Mouse (Mus musculus): ENCODE data around the gene Hist1h3c. TPM values are rescaled to one million over a fixed set of nuclear protein-coding genes. Genes with fewer than 3 reads are reported as not detected.

The Hist1h3c gene
- polyA plus RNA-seq, 1 experiment from 2014 or later: 9.6 TPM

- Histone ChIP-seq H3K36me3 (no peaks in the 10 kb centered on the region), H3K27me3 (ENCODE audit: low read depth, poor library complexity, severe bottlenecking) (no peaks in the 10 kb centered on the region), H3K27ac (peak overlapping the region; percentile 96), H3K4me1 (peaks cover 19% of the 10 kb centered on the region), H3K4me3 (peak overlapping the region; percentile 64), H3K9me3 (replicated peaks) (no peaks in the 10 kb centered on the region)
- WGBS: 65% methylated on average over 5 of the region's 5 CpGs
- DNase-seq (ENCODE audit: low spot score): no peak
These were observed 4.5 kb downstream of the Hist1h3c start for GRCm38 (mm10) chr13:23740910-23741309.

GRCm38 (mm10) chr13:23740256-23740840, 5.1 kb downstream of the Hist1h3c start:
- Histone ChIP-seq H3K36me3 (no peaks in the 10 kb centered on the region), H3K4me3 (peak overlapping the region; percentile 64), H3K27ac (peak overlapping the region; percentile 96), H3K9me3 (replicated peaks) (no peaks in the 10 kb centered on the region), H3K27me3 (ENCODE audit: low read depth, poor library complexity, severe bottlenecking) (no peaks in the 10 kb centered on the region), H3K4me1 (peaks cover 19% of the 10 kb centered on the region)
- no peak for DNase-seq (ENCODE audit: low spot score)
- 30% methylated on average over 13 of the region's 13 CpGs for WGBS

GRCm38 (mm10) chr13:23739922-23740252, 5.5 kb downstream of the Hist1h3c start:
- Histone ChIP-seq H3K4me1 (peaks cover 19% of the 10 kb centered on the region), H3K36me3 (no peaks in the 10 kb centered on the region), H3K27me3 (ENCODE audit: low read depth, poor library complexity, severe bottlenecking) (no peaks in the 10 kb centered on the region), H3K27ac (peak overlapping the region; percentile 96), H3K4me3 (peak overlapping the region; percentile 64), H3K9me3 (replicated peaks) (no peaks in the 10 kb centered on the region)
- 1% methylated on average over 14 of the region's 14 CpGs for WGBS
- no peak for DNase-seq (ENCODE audit: low spot score)

GRCm38 (mm10) chr13:23739069-23739921, 6.1 kb downstream of the Hist1h3c start:
- H3K4me1 ChIP-seq: peaks cover 16% of the 10 kb centered on the region
- WGBS: under 1% methylated on average over 39 of the region's 39 CpGs

GRCm38 (mm10) chr13:23738677-23739068, 6.7 kb downstream of the Hist1h3c start, which contains the start of gene Hist1h1c:
TSS of gene Hist1h1c (plus strand) at chr13:23738808.
- H3K4me3 ChIP-seq: peak within 1 kb of the TSS; percentile 64
- no peaks in the 10 kb centered on the region for H3K36me3 ChIP-seq
- H3K4me1 ChIP-seq: peaks cover 15% of the 10 kb centered on the region
- under 1% methylated on average over 38 of the region's 38 CpGs for WGBS
- DNase-seq (ENCODE audit: low spot score): peak; percentile 93
- H3K27ac ChIP-seq: peak within 1 kb of the TSS; percentile 96
- no peaks in the 10 kb centered on the region for H3K27me3 ChIP-seq (ENCODE audit: low read depth, poor library complexity, severe bottlenecking)
- no peaks in the 10 kb centered on the region for H3K9me3 ChIP-seq (replicated peaks)

More at GRCm38 (mm10) chr13:23739069-23739921, 6.1 kb downstream of the Hist1h3c start:
- Histone ChIP-seq H3K27ac (peak overlapping the region; percentile 96), H3K4me3 (peak overlapping the region; percentile 64), H3K9me3 (replicated peaks) (no peaks in the 10 kb centered on the region), H3K36me3 (no peaks in the 10 kb centered on the region), H3K27me3 (ENCODE audit: low read depth, poor library complexity, severe bottlenecking) (no peaks in the 10 kb centered on the region)
- peak; percentile 92 for DNase-seq (ENCODE audit: low spot score)

- 24% methylated on average over 4 of the region's 4 CpGs for WGBS
- Histone ChIP-seq H3K4me1 (peaks cover 15% of the 10 kb centered on the region), H3K4me3 (peak overlapping the region; percentile 64), H3K36me3 (no peaks in the 10 kb centered on the region), H3K27me3 (ENCODE audit: low read depth, poor library complexity, severe bottlenecking) (no peaks in the 10 kb centered on the region), H3K27ac (peak overlapping the region; percentile 96), H3K9me3 (replicated peaks) (no peaks in the 10 kb centered on the region)
- no peak for DNase-seq (ENCODE audit: low spot score)
These were observed 7.4 kb downstream of the Hist1h3c start for GRCm38 (mm10) chr13:23738041-23738440.

- DNase-seq (ENCODE audit: low spot score): no peak
- no peaks in the 10 kb centered on the region for H3K36me3 ChIP-seq
- no peak overlapping the region for H3K4me3 ChIP-seq
- H3K27me3 ChIP-seq (ENCODE audit: low read depth, poor library complexity, severe bottlenecking): no peaks in the 10 kb centered on the region
- peaks cover 15% of the 10 kb centered on the region for H3K4me1 ChIP-seq
- 87% methylated on average over 5 of the region's 5 CpGs for WGBS
- H3K9me3 ChIP-seq (replicated peaks): no peaks in the 10 kb centered on the region
- peak overlapping the region; percentile 96 for H3K27ac ChIP-seq
These were observed 8.3 kb downstream of the Hist1h3c start for GRCm38 (mm10) chr13:23737091-23737490.

- no peak for DNase-seq (ENCODE audit: low spot score)
- H3K4me1 ChIP-seq: no peaks in the 10 kb centered on the region
- H3K4me3 ChIP-seq: no peak overlapping the region
- H3K36me3 ChIP-seq: no peaks in the 10 kb centered on the region
- H3K9me3 ChIP-seq (replicated peaks): no peaks in the 10 kb centered on the region
- H3K27me3 ChIP-seq (ENCODE audit: low read depth, poor library complexity, severe bottlenecking): no peaks in the 10 kb centered on the region
- WGBS: 27% methylated on average over 8 of the region's 8 CpGs
- H3K27ac ChIP-seq: no peak overlapping the region
These were observed 13.1 kb downstream of the Hist1h3c start for GRCm38 (mm10) chr13:23732156-23732804.

GRCm38 (mm10) chr13:23730479-23730878, 14.9 kb downstream of the Hist1h3c start:
- H3K9me3 ChIP-seq (replicated peaks): no peaks in the 10 kb centered on the region
- DNase-seq (ENCODE audit: low spot score): no peak
- no peaks in the 10 kb centered on the region for H3K4me1 ChIP-seq
- 59% methylated on average over 8 of the region's 8 CpGs for WGBS
- no peaks in the 10 kb centered on the region for H3K27me3 ChIP-seq (ENCODE audit: low read depth, poor library complexity, severe bottlenecking)
- no peak overlapping the region for H3K27ac ChIP-seq
- no peak overlapping the region for H3K4me3 ChIP-seq
- H3K36me3 ChIP-seq: no peaks in the 10 kb centered on the region

GRCm38 (mm10) chr13:23729706-23730105, 15.7 kb downstream of the Hist1h3c start:
- H3K4me3 ChIP-seq: no peak overlapping the region

GRCm38 (mm10) chr13:23729192-23729525, 16.2 kb downstream of the Hist1h3c start:
- DNase-seq (ENCODE audit: low spot score): peak; percentile 3
- Histone ChIP-seq H3K4me3 (no peak overlapping the region), H3K4me1 (peaks cover 5% of the 10 kb centered on the region; the same call in 1 of the 2 replicates), H3K27ac (no peak overlapping the region; the same call in 1 of the 2 replicates), H3K27me3 (ENCODE audit: low read depth, poor library complexity, severe bottlenecking) (no peaks in the 10 kb centered on the region), H3K9me3 (replicated peaks) (no peaks in the 10 kb centered on the region), H3K36me3 (no peaks in the 10 kb centered on the region)
- 92% methylated on average over 9 of the region's 9 CpGs for WGBS

More at GRCm38 (mm10) chr13:23729706-23730105, 15.7 kb downstream of the Hist1h3c start:
- Histone ChIP-seq H3K36me3 (no peaks in the 10 kb centered on the region), H3K4me1 (peaks cover 5% of the 10 kb centered on the region; the same call in 1 of the 2 replicates), H3K27ac (no peak overlapping the region), H3K27me3 (ENCODE audit: low read depth, poor library complexity, severe bottlenecking) (no peaks in the 10 kb centered on the region), H3K9me3 (replicated peaks) (no peaks in the 10 kb centered on the region)
- WGBS: 97% methylated on average over 5 of the region's 5 CpGs
- DNase-seq (ENCODE audit: low spot score): no peak

- Histone ChIP-seq H3K4me1 (peaks cover 5% of the 10 kb centered on the region; the same call in 1 of the 2 replicates), H3K4me3 (no peak overlapping the region), H3K27me3 (ENCODE audit: low read depth, poor library complexity, severe bottlenecking) (no peaks in the 10 kb centered on the region), H3K9me3 (replicated peaks) (no peaks in the 10 kb centered on the region), H3K27ac (peak overlapping the region; percentile 23; the same call in 1 of the 2 replicates), H3K36me3 (no peaks in the 10 kb centered on the region)
- 92% methylated on average over 18 of the region's 18 CpGs for WGBS
- no peak for DNase-seq (ENCODE audit: low spot score)
These were observed 16.8 kb downstream of the Hist1h3c start for GRCm38 (mm10) chr13:23728472-23729191.
